Mouse (Mus musculus) heart, embryonic 10.5 days (tissue): ENCODE data around the gene Lhx8. TPM values are rescaled to one million over a fixed set of nuclear protein-coding genes. Genes with fewer than 3 reads are reported as not detected.

Source experiments
- DNase-seq: peaks from one replicate; pipeline ENCODE4 v3.0.0-alpha.2; 2017; ENCODE audit warnings: low spot score
- H3K27ac ChIP-seq: fragments of 300-500 bp; sonication (generic); 2 replicates; pipeline ENCODE4 v1.5.1; 2016; ENCODE audit warnings: mild to moderate bottlenecking
- H3K27me3 ChIP-seq: fragments of 300-500 bp; sonication (generic); 2 replicates; pipeline ENCODE4 v1.6.1; 2016; ENCODE audit warnings: mild to moderate bottlenecking; ENCODE audit not compliant: poor library complexity, insufficient read depth, severe bottlenecking
- H3K36me3 ChIP-seq: fragments of 300-500 bp; sonication (generic); 2 replicates; pipeline ENCODE4 v1.6.1; 2016; ENCODE audit warnings: mild to moderate bottlenecking, moderate library complexity
- H3K4me1 ChIP-seq: fragments of 300-500 bp; sonication (generic); 2 replicates; pipeline ENCODE4 v1.6.1; 2016; ENCODE audit warnings: mild to moderate bottlenecking
- H3K4me3 ChIP-seq: fragments of 300-500 bp; sonication (generic); 2 replicates; pipeline ENCODE4 v1.5.1; 2016; ENCODE audit warnings: mild to moderate bottlenecking, moderate library complexity
- H3K9me3 ChIP-seq: fragments of 300-500 bp; sonication (generic); 2 replicates; pipeline ENCODE4 v1.6.1; 2016; ENCODE audit warnings: mild to moderate bottlenecking, moderate library complexity
- WGBS: fragments of 180-500 bp; shearing (Covaris S2); methylation state at CpG from one replicate; pipeline ENCODE4 v1.1.7; 2016; 5-methylcytosine and 5-hydroxymethylcytosine counted together
- polyA plus RNA-seq: library from polyadenylated mRNA; unstranded; fragments of >200 nt; fragmentation: Nextera tagmentation; extraction: Ambion mirVana; gene quantifications from 2 replicates; pipeline ENCODE4 v1.2.1, GENCODE M21; 2016

Gene Lhx8
- polyA plus RNA-seq, 1 experiment from 2014 or later, result 0.84 TPM

DNA sequence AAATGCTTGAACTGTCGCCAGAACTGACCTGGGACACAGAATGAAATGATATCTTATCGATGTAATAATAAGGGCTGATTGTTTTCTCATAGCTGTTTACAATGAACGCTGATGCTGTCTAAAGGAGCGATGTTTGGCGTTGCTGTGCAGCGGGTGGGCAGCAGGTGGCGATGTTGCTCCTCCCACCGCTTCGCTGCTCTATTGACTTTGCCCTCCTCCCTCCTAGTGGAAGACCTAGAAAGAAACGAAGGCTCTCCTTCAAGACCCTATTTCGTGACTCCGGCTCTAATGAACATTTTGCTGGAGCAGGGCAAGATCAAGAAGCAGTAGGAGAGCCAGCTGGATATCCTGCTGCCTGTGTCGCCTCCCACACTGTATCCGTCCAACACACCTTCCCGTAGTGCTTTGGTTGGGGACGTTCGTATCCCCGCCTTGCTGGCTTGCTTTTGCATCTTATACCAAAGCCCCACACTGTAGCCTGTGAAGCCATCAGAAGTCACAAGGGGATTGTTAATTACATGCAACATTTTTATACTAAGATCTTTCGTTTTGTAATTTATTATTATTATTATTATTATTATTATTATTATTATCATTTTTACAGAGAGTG, 60.6 kb downstream of the Lhx8 start:
- Histone ChIP-seq H3K36me3 (no peaks in the 10 kb centered on the region), H3K9me3 (no peaks in the 10 kb centered on the region), H3K27me3 (peaks cover 11% of the 10 kb centered on the region; the same call in 1 of the 2 replicates), H3K27ac (no peak overlapping the region), H3K4me1 (no peaks in the 10 kb centered on the region), H3K4me3 (peak overlapping the region; percentile 45)
- DNase-seq, result peak; percentile 84
- 13% methylated on average over 19 of the region's 19 CpGs for WGBS

DNA sequence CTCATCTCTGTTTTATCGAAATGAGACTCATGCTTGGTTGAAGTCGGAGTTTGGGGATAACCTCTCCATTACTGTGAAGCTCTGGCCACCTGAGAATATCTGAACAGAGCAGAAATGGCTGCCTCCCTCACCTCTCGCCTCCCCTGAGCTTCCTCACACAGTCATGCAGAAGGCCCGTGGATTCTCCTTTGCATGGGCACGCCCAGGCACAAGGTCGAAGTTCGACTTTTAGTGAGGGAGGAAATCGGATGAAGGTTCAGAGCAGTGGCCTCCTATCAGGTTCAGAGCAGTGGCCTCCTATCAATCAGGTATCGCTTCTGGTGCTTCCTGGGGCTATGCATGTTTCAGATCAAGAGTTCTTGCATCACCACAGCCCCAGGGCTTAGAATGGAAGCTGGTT, 62.1 kb downstream of the Lhx8 start:
- no peaks in the 10 kb centered on the region for H3K4me1 ChIP-seq
- no peak for DNase-seq
- 71% methylated on average over 9 of the region's 9 CpGs for WGBS
- no peaks in the 10 kb centered on the region for H3K36me3 ChIP-seq
- no peak overlapping the region for H3K4me3 ChIP-seq
- peaks cover 8% of the 10 kb centered on the region; the same call in 1 of the 2 replicates for H3K27me3 ChIP-seq
- H3K27ac ChIP-seq, result no peak overlapping the region
- no peaks in the 10 kb centered on the region for H3K9me3 ChIP-seq

DNA sequence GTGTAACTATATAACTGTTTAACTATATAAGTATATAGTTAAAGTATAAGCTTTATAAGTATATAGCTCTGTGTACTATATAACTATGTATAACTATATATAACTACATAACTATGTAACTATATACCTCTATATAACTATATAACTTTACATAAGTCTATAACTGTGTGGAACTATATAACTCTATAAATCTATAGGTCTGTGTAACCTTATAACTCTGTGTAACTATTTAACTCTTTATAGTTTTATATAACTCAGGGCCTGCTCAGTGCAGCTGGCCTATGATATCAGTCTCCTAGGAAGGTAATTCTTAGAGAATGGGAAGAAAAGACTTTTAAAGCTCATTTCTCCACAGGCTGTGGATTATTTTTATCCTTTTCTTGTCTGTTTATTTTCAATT, 73.1 kb downstream of the Lhx8 start:
- Histone ChIP-seq H3K4me3 (no peak overlapping the region), H3K27ac (no peak overlapping the region), H3K36me3 (no peaks in the 10 kb centered on the region), H3K9me3 (no peaks in the 10 kb centered on the region), H3K4me1 (0 out of 2 replicates have a peak, but pooled peaks cover 2% of the 10 kb centered on the region), H3K27me3 (no peaks in the 10 kb centered on the region)
- DNase-seq, result no peak
